Mouse (Mus musculus) ES-Bruce4 (cell line): Measurements from ENCODE around the gene Tpp1. TPM values are rescaled to one million over a fixed set of nuclear protein-coding genes. Genes with fewer than 3 reads are reported as not detected.

Source experiments
- H3K27ac ChIP-seq: 2 replicates; pipeline ENCODE4 v1.5.1; 2012; ENCODE audit warnings: low read length, inconsistent platforms; ENCODE audit not compliant: insufficient read depth
- H3K27me3 ChIP-seq: 2 replicates; pipeline ENCODE4 v1.6.1; 2012; ENCODE audit warnings: mild to moderate bottlenecking, low read length, inconsistent platforms; ENCODE audit not compliant: control insufficient read depth, poor library complexity, insufficient read depth, severe bottlenecking
- H3K36me3 ChIP-seq: 2 replicates; pipeline ENCODE4 v1.6.1; 2012; ENCODE audit warnings: inconsistent platforms, mild to moderate bottlenecking, low read length, moderate library complexity; ENCODE audit not compliant: control insufficient read depth, poor library complexity, insufficient read depth, severe bottlenecking
- H3K4me1 ChIP-seq: one replicate; pipeline ENCODE4 v1.8.1; 2011; ENCODE audit warnings: low read length; ENCODE audit not compliant: control insufficient read depth, insufficient read depth
- H3K4me3 ChIP-seq: 2 replicates; pipeline ENCODE4 v1.5.1; 2011; ENCODE audit warnings: low read depth, mild to moderate bottlenecking, low read length
- H3K9ac ChIP-seq: 2 replicates; pipeline ENCODE4 v1.6.1; 2012; ENCODE audit warnings: low read depth, mild to moderate bottlenecking, inconsistent platforms; ENCODE audit not compliant: poor library complexity, severe bottlenecking
- H3K9me3 ChIP-seq: replicated peaks from 2 replicates; pipeline ENCODE4 v1.6.1; 2012; ENCODE audit warnings: mild to moderate bottlenecking, low read length, inconsistent platforms; ENCODE audit not compliant: control insufficient read depth, poor library complexity, insufficient read depth, severe bottlenecking
- CTCF ChIP-seq: IDR thresholded peaks from one replicate; pipeline ENCODE4 v1.8.1; 2011; ENCODE audit warnings: low read depth, low read length
- EP300 ChIP-seq: IDR thresholded peaks from 2 replicates; pipeline ENCODE4 v1.6.1; 2011; ENCODE audit warnings: low read depth, low read length; ENCODE audit not compliant: insufficient read depth
- POLR2A ChIP-seq: IDR thresholded peaks from one replicate; pipeline ENCODE4 v1.8.1; 2011; ENCODE audit warnings: low read length; ENCODE audit not compliant: insufficient read depth
- polyA plus RNA-seq: library from polyadenylated mRNA; stranded (reverse); fragments of >200 nt; gene quantifications from 2 replicates; pipeline ENCODE4 v1.2.4, GENCODE M21; 2011; ENCODE audit warnings: low read depth; ENCODE audit not compliant: missing spikeins, insufficient read depth, insufficient read length

The Tpp1 gene
- polyA plus RNA-seq, 1 experiment: 68.2 TPM

DNA sequence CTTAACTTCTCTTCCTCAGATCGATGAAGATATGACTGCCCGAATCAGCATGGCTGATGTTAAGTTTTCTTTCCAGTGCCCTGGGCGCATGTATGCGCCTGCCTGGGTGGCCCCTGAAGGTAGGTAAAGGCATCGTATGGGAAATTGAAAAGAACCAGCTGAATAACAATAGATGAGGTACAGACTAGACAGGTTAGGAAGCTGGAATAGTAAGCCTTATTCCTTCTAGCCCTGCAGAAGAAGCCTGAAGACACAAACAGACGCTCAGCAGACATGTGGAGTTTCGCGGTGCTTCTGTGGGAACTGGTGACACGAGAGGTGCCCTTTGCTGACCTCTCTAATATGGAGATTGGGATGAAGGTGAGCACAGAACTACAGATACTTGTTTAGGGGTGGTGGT is 10.1 kb downstream of the Tpp1 start:
- no peak overlapping the region for H3K4me3 ChIP-seq
- H3K36me3 ChIP-seq: peaks cover 19% of the 10 kb centered on the region
- no peak for TF ChIP-seq POLR2A
- TF ChIP-seq CTCF: no peak
- no peak for TF ChIP-seq EP300
- no peaks in the 10 kb centered on the region for H3K9me3 ChIP-seq
- no peak overlapping the region for H3K27ac ChIP-seq
- H3K4me1 ChIP-seq: no peaks in the 10 kb centered on the region
- no peaks in the 10 kb centered on the region for H3K27me3 ChIP-seq
- H3K9ac ChIP-seq: no peak overlapping the region

DNA sequence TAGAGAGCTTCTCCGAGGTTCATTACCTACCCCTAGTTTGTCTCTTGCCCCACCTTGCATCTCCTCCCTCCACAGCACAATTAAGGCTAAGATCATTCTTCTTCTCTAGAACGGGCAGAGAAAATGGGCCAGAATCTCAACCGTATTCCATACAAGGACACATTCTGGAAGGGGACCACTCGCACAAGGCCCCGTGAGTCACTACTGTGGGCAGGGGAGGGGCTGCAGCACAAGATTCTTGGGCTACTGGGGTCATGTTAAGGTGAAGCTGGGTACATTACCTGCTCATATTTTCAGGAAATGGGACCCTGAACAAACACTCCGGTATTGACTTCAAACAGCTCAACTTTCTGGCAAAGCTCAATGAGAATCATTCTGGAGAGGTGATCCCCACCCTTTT is 11.2 kb downstream of the Tpp1 start:
- no peaks in the 10 kb centered on the region for H3K9me3 ChIP-seq
- TF ChIP-seq CTCF (no peak), EP300 (no peak), POLR2A (no peak)

DNA sequence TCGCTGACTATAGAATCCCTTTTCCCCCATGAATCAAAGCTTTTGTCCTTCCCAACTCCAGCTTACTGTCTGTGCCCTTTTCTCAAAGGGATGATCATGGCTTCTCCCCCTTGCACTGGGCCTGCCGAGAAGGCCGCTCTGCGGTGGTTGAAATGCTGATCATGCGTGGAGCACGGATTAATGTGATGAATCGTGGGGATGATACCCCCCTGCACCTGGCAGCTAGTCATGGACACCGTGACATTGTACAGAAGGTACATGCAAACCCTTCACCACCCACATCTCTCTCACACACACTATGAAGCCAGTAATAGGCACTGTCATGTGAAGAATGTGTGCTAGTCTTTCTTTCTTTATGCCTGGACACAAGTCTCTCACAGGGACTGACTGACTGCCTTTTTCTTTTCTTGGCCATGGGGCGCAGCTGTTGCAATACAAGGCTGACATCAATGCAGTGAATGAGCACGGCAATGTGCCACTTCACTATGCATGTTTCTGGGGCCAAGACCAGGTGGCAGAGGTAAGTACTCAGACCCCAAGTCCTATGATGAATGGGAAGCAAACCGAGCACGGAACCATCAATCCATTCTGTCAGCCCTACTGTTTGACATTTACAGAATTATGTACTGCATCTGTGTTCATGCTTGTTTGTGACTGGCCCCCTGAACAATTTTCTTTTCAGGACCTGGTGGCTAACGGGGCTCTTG is 11.8 kb downstream of the Tpp1 start:
- Histone ChIP-seq H3K27me3 (no peaks in the 10 kb centered on the region), H3K9ac (no peak overlapping the region), H3K4me1 (no peaks in the 10 kb centered on the region), H3K4me3 (no peak overlapping the region), H3K36me3 (peaks cover 16% of the 10 kb centered on the region), H3K9me3 (no peaks in the 10 kb centered on the region), H3K27ac (no peak overlapping the region)
- TF ChIP-seq POLR2A (no peak), EP300 (no peak), CTCF (no peak)

More for the DNA sequence above, 11.2 kb downstream of the Tpp1 start:
- peaks cover 16% of the 10 kb centered on the region for H3K36me3 ChIP-seq
- no peak overlapping the region for H3K9ac ChIP-seq
- H3K27me3 ChIP-seq: no peaks in the 10 kb centered on the region
- H3K27ac ChIP-seq: no peak overlapping the region
- H3K4me1 ChIP-seq: no peaks in the 10 kb centered on the region
- no peak overlapping the region for H3K4me3 ChIP-seq

DNA sequence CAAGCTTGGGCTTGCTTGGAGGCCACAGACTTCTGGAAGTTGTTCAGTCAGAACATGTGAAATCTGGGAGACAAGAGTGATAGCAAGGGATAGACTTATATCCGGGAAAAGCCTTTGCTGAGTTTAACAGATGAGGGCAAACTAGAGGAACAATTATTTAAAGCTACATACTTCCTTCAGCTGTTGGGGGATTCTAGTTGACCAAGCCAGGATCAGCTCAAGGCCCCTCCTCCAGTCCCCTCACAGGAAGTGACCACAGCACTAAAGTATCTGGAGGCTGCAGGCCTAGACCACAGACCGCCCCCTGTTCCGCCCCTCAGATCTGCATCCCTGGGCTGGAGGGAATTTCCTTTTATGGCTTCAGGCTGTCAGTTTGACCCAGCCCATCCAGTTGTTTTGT is 13.1 kb downstream of the Tpp1 start:
- H3K27me3 ChIP-seq: no peaks in the 10 kb centered on the region
- no peak overlapping the region for H3K27ac ChIP-seq
- no peak overlapping the region for H3K4me3 ChIP-seq
- peaks cover 26% of the 10 kb centered on the region for H3K36me3 ChIP-seq
- H3K9ac ChIP-seq: no peak overlapping the region
- no peaks in the 10 kb centered on the region for H3K4me1 ChIP-seq
- no peaks in the 10 kb centered on the region for H3K9me3 ChIP-seq
- TF ChIP-seq EP300: no peak
- TF ChIP-seq POLR2A: no peak
- no peak for TF ChIP-seq CTCF

DNA sequence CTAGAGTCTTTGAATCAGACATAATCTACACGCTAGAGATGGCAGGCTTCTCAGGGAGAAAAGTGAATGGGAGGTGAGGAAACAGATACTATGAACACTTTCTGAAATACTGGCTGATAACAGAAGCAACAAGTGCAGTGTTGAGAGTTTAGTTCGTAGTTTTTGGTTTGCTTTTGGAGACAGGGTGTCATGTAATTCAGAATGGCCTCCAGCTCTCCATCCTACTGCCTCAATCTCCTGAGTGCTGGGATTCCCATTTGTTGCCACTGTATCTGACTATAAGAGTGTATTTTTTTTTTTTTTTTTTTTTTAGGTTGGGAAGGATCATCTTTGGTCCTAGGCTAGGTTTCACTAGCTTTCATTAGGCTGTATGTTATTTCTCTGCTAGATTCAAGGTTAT is 13.7 kb downstream of the Tpp1 start:
- TF ChIP-seq EP300: no peak
- TF ChIP-seq CTCF: no peak
- no peak for TF ChIP-seq POLR2A
- Histone ChIP-seq H3K27me3 (no peaks in the 10 kb centered on the region), H3K36me3 (peaks cover 33% of the 10 kb centered on the region), H3K27ac (no peak overlapping the region), H3K4me3 (no peak overlapping the region), H3K9ac (no peak overlapping the region), H3K9me3 (no peaks in the 10 kb centered on the region), H3K4me1 (no peaks in the 10 kb centered on the region)

DNA sequence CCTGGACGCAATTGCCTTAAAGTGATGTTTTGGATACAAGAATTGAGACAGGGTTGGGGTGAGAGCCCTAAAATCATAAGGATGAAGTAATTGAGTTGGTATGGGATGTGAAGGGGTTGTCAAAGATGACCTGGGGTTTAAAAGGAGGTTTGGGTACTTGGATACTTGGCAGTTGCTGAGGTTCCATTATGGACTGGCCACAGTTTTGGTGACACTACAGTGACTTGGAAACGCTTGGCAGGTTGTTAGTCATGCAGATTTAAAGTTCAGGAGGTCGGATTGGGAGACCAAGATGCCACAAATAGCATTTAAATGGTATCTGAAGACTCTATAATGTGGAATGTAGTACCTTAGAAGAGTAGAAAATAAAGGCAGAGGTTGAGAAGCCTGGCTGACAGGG is 14.4 kb downstream of the Tpp1 start:
- no peaks in the 10 kb centered on the region for H3K9me3 ChIP-seq
- H3K27ac ChIP-seq: no peak overlapping the region
- TF ChIP-seq POLR2A (no peak), CTCF (no peak), EP300 (no peak)
- H3K36me3 ChIP-seq: peaks cover 38% of the 10 kb centered on the region
- no peak overlapping the region for H3K4me3 ChIP-seq
- no peaks in the 10 kb centered on the region for H3K27me3 ChIP-seq
- H3K9ac ChIP-seq: peak overlapping the region; percentile 95
- no peaks in the 10 kb centered on the region for H3K4me1 ChIP-seq
